Mouse (Mus musculus): ENCODE measurements around the gene Defb42. TPM values are rescaled to one million over a fixed set of nuclear protein-coding genes. Genes with fewer than 3 reads are reported as not detected.

Gene Defb42
- polyA plus RNA-seq (2015; fragmentation: Nextera tagmentation; extraction: Ambion mirVana) = 0.60 TPM in 1 of 2 replicates, not detected in the other

DNA sequence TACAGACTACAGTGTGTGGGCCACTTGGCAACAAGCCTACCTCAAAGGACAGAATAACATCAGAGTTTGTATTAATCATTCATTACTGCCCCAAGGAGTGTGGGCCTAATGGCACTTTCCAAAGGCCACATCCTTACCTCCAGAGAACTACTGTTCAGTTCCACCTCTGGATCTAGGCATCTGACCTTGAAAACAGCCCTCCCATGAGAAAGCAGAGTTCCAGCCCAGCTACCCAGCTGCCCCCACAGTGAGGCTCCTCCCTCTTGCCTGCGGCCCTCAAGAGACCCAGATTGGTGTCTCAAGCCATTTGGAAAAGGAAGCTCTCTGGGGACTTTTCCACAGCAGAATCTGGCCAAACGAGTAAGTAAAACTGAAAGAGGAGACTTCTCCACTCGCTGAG, at the start of gene Defb42:
Gene Defb42 (plus strand): TSS at position 301 of the 400 bp plus-strand sequence.

DNA sequence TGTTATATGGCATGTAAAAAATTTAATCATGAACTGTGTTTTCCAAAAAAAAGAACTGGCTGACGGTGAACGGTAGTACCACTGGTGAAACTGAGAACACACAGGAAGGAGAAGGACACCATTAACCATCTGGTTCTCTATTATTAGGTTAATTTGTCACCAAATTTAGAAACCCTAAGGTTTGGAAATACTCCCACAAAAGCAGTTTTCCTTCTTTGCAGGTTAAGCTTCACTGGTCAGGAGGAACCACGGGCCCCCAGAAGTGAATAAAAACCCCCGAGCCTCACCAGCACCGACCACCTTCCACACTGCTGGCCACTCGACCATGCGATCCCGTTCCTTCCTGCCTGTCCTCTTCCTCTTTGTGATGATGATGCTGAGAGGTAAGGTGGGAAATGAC, 49.0 kb upstream of the Defb42 start, which contains the start of gene Defb47:
Gene Defb47 (plus strand): TSS at position 301 of the 400 bp plus-strand sequence.

DNA sequence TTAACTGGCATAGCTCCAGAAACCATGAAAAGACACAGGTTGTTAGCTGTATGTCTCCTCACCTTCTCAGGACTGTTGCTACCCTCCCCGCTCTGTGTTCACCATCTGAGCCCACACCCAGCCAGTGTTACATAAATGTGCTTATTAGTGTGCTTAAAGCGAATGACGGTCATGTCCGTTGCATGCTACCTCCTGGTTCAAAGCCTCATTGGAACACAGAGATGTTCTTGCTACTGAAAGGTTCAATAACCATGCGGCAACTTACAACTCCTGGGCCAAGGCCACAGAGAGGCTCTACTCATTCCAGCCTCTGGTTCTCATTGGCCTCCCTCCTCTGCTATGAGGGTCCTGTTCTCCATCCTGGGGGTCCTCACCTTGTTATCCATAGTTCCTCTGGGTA, 35.3 kb upstream of the Defb42 start, which contains the start of gene Defb43:
Gene Defb43 (plus strand): TSS at position 301 of the 400 bp plus-strand sequence.

DNA sequence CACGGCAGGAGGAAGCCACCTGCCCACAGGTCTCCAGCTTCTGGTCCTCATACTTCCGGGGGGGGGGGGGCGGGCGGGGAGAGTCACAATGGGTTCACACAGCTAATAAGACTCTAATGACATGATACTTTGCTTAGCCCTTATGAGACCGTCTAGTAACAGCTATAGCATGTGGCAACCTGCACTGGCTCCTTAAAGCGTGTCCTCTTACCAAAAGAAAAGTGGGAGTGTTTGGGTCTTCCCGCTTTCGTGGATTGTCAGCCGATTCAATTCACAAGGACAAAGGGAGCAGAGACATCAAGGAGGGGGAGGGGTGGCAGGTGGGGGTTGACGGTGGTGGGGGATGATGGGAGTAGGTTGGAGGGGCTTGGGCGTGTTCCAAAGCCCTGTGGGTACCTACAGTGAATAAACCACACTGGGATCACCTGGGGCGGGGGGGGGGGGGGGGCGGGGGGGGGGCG, 3.1 kb downstream of the Defb42 start, which contains the start of gene Defb30:
Gene Defb30 (minus strand): TSS at position 51 of the 461 bp plus-strand sequence.

Other genes starting within 250 kb of the Defb42 start
- gene Wdfy2, start 209.3 kb upstream of the Defb42 start, polyA plus RNA-seq (2015; fragmentation: Nextera tagmentation; extraction: Ambion mirVana) = 3.5 and 3.7 TPM in 2 replicates
- gene Defb48, start 62.5 kb upstream of the Defb42 start, polyA plus RNA-seq (2015; fragmentation: Nextera tagmentation; extraction: Ambion mirVana) = not detected in 2 replicates
- not detected in 2 replicates for gene Defb47, start 48.9 kb upstream of the Defb42 start, polyA plus RNA-seq (2015; fragmentation: Nextera tagmentation; extraction: Ambion mirVana)
- not detected in 2 replicates for gene Defb43, start 35.2 kb upstream of the Defb42 start, polyA plus RNA-seq (2015; fragmentation: Nextera tagmentation; extraction: Ambion mirVana)
- not detected in 2 replicates for gene Defb30, start 3.0 kb downstream of the Defb42 start, polyA plus RNA-seq (2015; fragmentation: Nextera tagmentation; extraction: Ambion mirVana)

Data from urinary bladder, postnatal 0 days (tissue).